Mouse (Mus musculus) mouse embryonic stem cell (cell line): Measurements from ENCODE around the gene E2f2.

Experiments used
- in situ Hi-C, 2 experiments: fragments of 300-500 bp; cut with MboI; formaldehyde crosslinking; loops; 1 replicate in 1 of 2; 3 replicates in 1 of 2; pipeline ENCODE4 v1.14.3; 2019 to 2020; ENCODE audit warnings: low sequenced_read_pairs in 2 of 2, low pct_unique_long_range_greater_than_20kb in 1 of 2, mixed read lengths in 1 of 2; ENCODE audit not compliant: unreplicated experiment in 1 of 2

The E2f2 gene

GRCm38 (mm10) chr4:136167701-136168100 lies 4.5 kb upstream of the E2f2 start:
- in situ Hi-C loops: loop anchor here in 1 of 2 experiments (25.0 kb wide), 1 partner anchor 105 kb away; the partner anchor contains the start of gene Rpl11

- in situ Hi-C loops: loop anchor here in 1 of 2 experiments (25.0 kb wide), 1 partner anchor 108 kb away; the partner anchor contains the start of gene Rpl11
Measured at GRCm38 (mm10) chr4:136170401-136170800, 1.8 kb upstream of the E2f2 start.

- in situ Hi-C loops: loop anchor here in 1 of 2 experiments (25.0 kb wide), 1 partner anchor 109 kb away; the partner anchor contains the start of gene Rpl11
Measured at GRCm38 (mm10) chr4:136171455-136171854, 739 bp upstream of the E2f2 start.

- in situ Hi-C loops: loop anchor here in 1 of 2 experiments (25.0 kb wide), 1 partner anchor 110 kb away; the partner anchor contains the start of gene Rpl11
Measured at GRCm38 (mm10) chr4:136172542-136173209, 482 bp downstream of the E2f2 start.

- in situ Hi-C loops: loop anchor here in 1 of 2 experiments (25.0 kb wide), 1 partner anchor 111 kb away; the partner anchor contains the start of gene Rpl11
Measured at GRCm38 (mm10) chr4:136173210-136173715, 1.1 kb downstream of the E2f2 start.

GRCm38 (mm10) chr4:136174216-136175193 lies 2.3 kb downstream of the E2f2 start:
- in situ Hi-C loops: loop anchor here in 1 of 2 experiments (25.0 kb wide), 1 partner anchor 112 kb away; the partner anchor contains the start of gene Rpl11

GRCm38 (mm10) chr4:136176022-136176552 lies 3.9 kb downstream of the E2f2 start:
- in situ Hi-C loops: no loop called here

GRCm38 (mm10) chr4:136177244-136177611 lies 5.0 kb downstream of the E2f2 start:
- in situ Hi-C loops: no loop called here

GRCm38 (mm10) chr4:136177612-136178474 lies 5.6 kb downstream of the E2f2 start:
- in situ Hi-C loops: no loop called here

GRCm38 (mm10) chr4:136178475-136178921 lies 6.3 kb downstream of the E2f2 start:
- in situ Hi-C loops: no loop called here

GRCm38 (mm10) chr4:136179456-136179855 lies 7.3 kb downstream of the E2f2 start:
- in situ Hi-C loops: no loop called here

GRCm38 (mm10) chr4:136179998-136180397 lies 7.8 kb downstream of the E2f2 start:
- in situ Hi-C loops: no loop called here

- in situ Hi-C loops: no loop called here
Measured at GRCm38 (mm10) chr4:136180408-136181330, 8.5 kb downstream of the E2f2 start.

- in situ Hi-C loops: no loop called here
Measured at GRCm38 (mm10) chr4:136181367-136181766, 9.2 kb downstream of the E2f2 start.

GRCm38 (mm10) chr4:136185375-136185774 lies 13.2 kb downstream of the E2f2 start:
- in situ Hi-C loops: no loop called here

GRCm38 (mm10) chr4:136186315-136186714 lies 14.1 kb downstream of the E2f2 start:
- in situ Hi-C loops: no loop called here
